Mouse (Mus musculus) kidney, adult 2 months (tissue): ENCODE results near the gene Ngfr.

Source experiments
- CTCF ChIP-seq: fragments of 200-500 bp; conservative IDR thresholded peaks from 2 replicates; pipeline ENCODE4 v1.5.1; 2011; ENCODE audit warnings: low read depth, mild to moderate bottlenecking, control low read depth, low read length, moderate library complexity, mixed read lengths; ENCODE audit not compliant: insufficient read depth, insufficient read length
- POLR2A ChIP-seq: fragments of 200-500 bp; IDR thresholded peaks from one replicate; pipeline ENCODE4 v1.6.1; 2011; ENCODE audit warnings: low read depth, low read length, control low read depth

- TF ChIP-seq CTCF, result no peak
- no peak for TF ChIP-seq POLR2A
Observed at GRCm38 (mm10) chr11:95579455-95579854, 8.1 kb downstream of the Ngfr start.
